Comparison of ENCODE assay signal across 18 mouse cellular contexts in genomic region chrX:52101445-52101844, GRCm38 (mm10).
DNase-seq lines count a peak whose midpoint lies in the region; ATAC-seq and TF ChIP-seq lines count a peak whose summit lies in the region.
"Had no signal": no experiment of that assay in that cellular context is flagged by ENCODE, and none has a peak within 500 bp of the region (broad histone marks: within the 10 kb centered on the region; RNA-seq: fewer than 3 reads in every experiment).

No protein-coding gene starts in this region.

- peaks cover 0 to 29% of the 10 kb centered on the region in 2 experiments; a peak in 2 of 4 replicates for H3K36me3 ChIP-seq in MEL (ENCODE audit: control insufficient read depth in 1 of 2, insufficient read depth in 2 of 2, low read length in 2 of 2)
- H3K36me3 ChIP-seq in liver, embryonic 13.5 days, result no peaks in the 10 kb centered on the region
- H3K36me3 ChIP-seq in forebrain, embryonic 10.5 days (replicated peaks), result peaks cover 14% of the 10 kb centered on the region
- H3K36me3 ChIP-seq: forebrain, embryonic 12.5 days; heart, embryonic 13.5 days; limb, embryonic 15.5 days had no signal

- H3K9me3 ChIP-seq in MEL (replicated peaks; ENCODE audit: insufficient read depth, low read length), result no peaks in the 10 kb centered on the region
- H3K9me3 ChIP-seq in liver, embryonic 13.5 days (replicated peaks), result no peaks in the 10 kb centered on the region
- no peaks in the 10 kb centered on the region for H3K9me3 ChIP-seq in forebrain, embryonic 10.5 days
- H3K9me3 ChIP-seq: forebrain, embryonic 12.5 days; heart, embryonic 13.5 days; limb, embryonic 15.5 days had no signal

- no peak for TF ChIP-seq CTCF in MEL (IDR thresholded peaks at IDR 0.05 in 2 of 3, conservative IDR thresholded peaks at IDR 0.05 in 1 of 3; ENCODE audit: control insufficient read depth in 1 of 3, insufficient read depth in 1 of 3, low read depth in 2 of 3, low read length in 3 of 3, poor library complexity in 1 of 3, severe bottlenecking in 1 of 3)

- WGBS in liver, embryonic 13.5 days (ENCODE audit: insufficient replicate concordance), result 28% methylated on average over 6 of the region's 6 CpGs
- WGBS in forebrain, embryonic 10.5 days, result 88% methylated on average over 6 of the region's 6 CpGs

- no peak for TF ChIP-seq POLR2A in MEL (IDR thresholded peaks at IDR 0.05; ENCODE audit: control insufficient read depth in 1 of 2, insufficient read depth in 1 of 2, low read depth in 1 of 2, low read length in 2 of 2, poor library complexity in 1 of 2)

- H3K4me2 ChIP-seq in liver, embryonic 13.5 days, result peak overlapping the region; percentile 25
- H3K4me2 ChIP-seq: forebrain, embryonic 12.5 days; heart, embryonic 13.5 days; limb, embryonic 15.5 days had no signal

- H3K27me3 ChIP-seq in MEL (ENCODE audit: control insufficient read depth in 1 of 2, insufficient read depth in 2 of 2, low read length in 2 of 2), result no peaks in the 10 kb centered on the region
- H3K27me3 ChIP-seq in liver, embryonic 13.5 days, result no peaks in the 10 kb centered on the region
- no peaks in the 10 kb centered on the region for H3K27me3 ChIP-seq in forebrain, embryonic 10.5 days (ENCODE audit: poor library complexity, severe bottlenecking)
- H3K27me3 ChIP-seq: forebrain, embryonic 12.5 days; heart, embryonic 13.5 days; limb, embryonic 15.5 days had no signal

- peak; percentile 78 for DNase-seq in MEL (ENCODE audit: low read depth, low spot score)
- DNase-seq in liver, embryonic 13.5 days, result peak; percentile 35
- DNase-seq in forebrain, embryonic 10.5 days (ENCODE audit: extremely low spot score, low spot score), result no peak
- no peak for DNase-seq in left cerebral cortex, postnatal 36 days (ENCODE audit: low spot score in 2 of 2)
- no peak for DNase-seq in heart, postnatal 14 days
- DNase-seq: cerebellum, postnatal 14 days; embryo, embryonic 11 days; gastrocnemius, adult 2 months; kidney, adult 11 months; layer of hippocampus, postnatal 36 days; lung, postnatal 10 days; right cerebral cortex, postnatal 14 days had no signal

- peaks cover 6 to 35% of the 10 kb centered on the region in 2 experiments for H3K4me1 ChIP-seq in MEL (ENCODE audit: control insufficient read depth in 1 of 2, insufficient read depth in 2 of 2, low read length in 2 of 2)
- peaks cover 34% of the 10 kb centered on the region for H3K4me1 ChIP-seq in liver, embryonic 13.5 days (replicated peaks)
- no peaks in the 10 kb centered on the region; the same call in 1 of the 2 replicates for H3K4me1 ChIP-seq in forebrain, embryonic 10.5 days
- H3K4me1 ChIP-seq: forebrain, embryonic 12.5 days; limb, embryonic 15.5 days had no signal

- no peaks in the 10 kb centered on the region for H3K79me2 ChIP-seq in MEL (ENCODE audit: control insufficient read depth, insufficient read depth, low read length, poor library complexity)

- H3K9ac ChIP-seq in MEL (ENCODE audit: control insufficient read depth, low read depth, low read length, poor library complexity, severe bottlenecking), result no peak overlapping the region
- no peak overlapping the region for H3K9ac ChIP-seq in liver, embryonic 13.5 days
- H3K9ac ChIP-seq: forebrain, embryonic 12.5 days; heart, embryonic 13.5 days; limb, embryonic 15.5 days had no signal

- TF ChIP-seq EP300 in MEL (IDR thresholded peaks at IDR 0.05; ENCODE audit: low read depth in 1 of 2, low read length in 2 of 2), result peak; percentile 91 to 95

- TF ChIP-seq RAD21 in MEL (IDR thresholded peaks at IDR 0.05; ENCODE audit: low read depth, low read length), result no peak

- intact Hi-C loops in left cerebral cortex, postnatal 36 days (cut with DNase I), result no loop called here
- intact Hi-C loops in heart, postnatal 14 days (cut with DNase I), result no loop called here

- H3K4me3 ChIP-seq in MEL (ENCODE audit: control insufficient read depth in 1 of 2, insufficient read depth in 1 of 2, low read depth in 2 of 2, low read length in 2 of 2), result peak overlapping the region in 1 of 2 experiments; percentile 3; a peak in 1 of 4 replicates
- no peak overlapping the region for H3K4me3 ChIP-seq in liver, embryonic 13.5 days (replicated peaks)
- H3K4me3 ChIP-seq in forebrain, embryonic 10.5 days, result no peak overlapping the region
- H3K4me3 ChIP-seq: forebrain, embryonic 12.5 days; gastrocnemius, adult 2 months; heart, embryonic 13.5 days; limb, embryonic 15.5 days had no signal

- peak; percentile 58; the same call in 1 of the 2 replicates for ATAC-seq in common myeloid progenitor, adult 5-6 weeks (replicated peaks; ENCODE audit: low read depth, poor library complexity, severe bottlenecking)
- peak; percentile 86 for ATAC-seq in liver, embryonic 13.5 days (ENCODE audit: low read depth)
- peak; percentile 92 for ATAC-seq in megakaryocyte-erythroid progenitor cell, adult 5-6 weeks (replicated peaks; ENCODE audit: low FRiP score, low TSS enrichment, poor library complexity, severe bottlenecking)

- peak overlapping the region; percentile 93 for H3K27ac ChIP-seq in MEL (ENCODE audit: control insufficient read depth, low read depth, low read length)
- peak overlapping the region; percentile 80 for H3K27ac ChIP-seq in liver, embryonic 13.5 days
- no peak overlapping the region for H3K27ac ChIP-seq in forebrain, embryonic 10.5 days
- H3K27ac ChIP-seq: forebrain, embryonic 12.5 days; gastrocnemius, adult 2 months; heart, embryonic 13.5 days; kidney, postnatal 0 days; limb, embryonic 15.5 days had no signal

TF ChIP-seq in MEL, 35 proteins besides CTCF, POLR2A, EP300 and RAD21:
- TF ChIP-seq RCOR1 (IDR thresholded peaks at IDR 0.05; ENCODE audit: low read depth, low read length), result 0 out of 2 replicates have a peak, but pooled peaks have one; percentile 41
- TF ChIP-seq ZC3H11A (IDR thresholded peaks at IDR 0.05; ENCODE audit: low read depth, low read length), result no peak
- no peak for TF ChIP-seq MAFK (IDR thresholded peaks at IDR 0.05; ENCODE audit: borderline replicate concordance, low read depth, low read length)
- peak; percentile 87 for TF ChIP-seq BHLHE40 (IDR thresholded peaks at IDR 0.05; ENCODE audit: borderline replicate concordance, low read depth, low read length)
- peak; percentile 86 for TF ChIP-seq TAL1 (IDR thresholded peaks at IDR 0.05; ENCODE audit: low read length)
- no peak for TF ChIP-seq POLR2AphosphoS5 (IDR thresholded peaks at IDR 0.05; ENCODE audit: borderline replicate concordance, low read depth, low read length)
- TF ChIP-seq MYC (IDR thresholded peaks at IDR 0.05; ENCODE audit: low read depth, low read length), result no peak
- TF ChIP-seq MYB (IDR thresholded peaks at IDR 0.05; ENCODE audit: low read depth, low read length), result peak; percentile 94
- TF ChIP-seq E2F4 (IDR thresholded peaks at IDR 0.05; ENCODE audit: borderline replicate concordance, low read depth, low read length), result no peak
- peak; percentile 75 for TF ChIP-seq ZNF384 (IDR thresholded peaks at IDR 0.05; ENCODE audit: low read depth, low read length)
- no peak for TF ChIP-seq GABPA (IDR thresholded peaks at IDR 0.05; ENCODE audit: low read depth, low read length)
- no peak for TF ChIP-seq NELFE (IDR thresholded peaks at IDR 0.05; ENCODE audit: low read depth, low read length)
- no peak for TF ChIP-seq SMC3 (IDR thresholded peaks at IDR 0.05; ENCODE audit: low read depth, low read length)
- TF ChIP-seq ZMIZ1 (IDR thresholded peaks at IDR 0.05; ENCODE audit: low read depth, low read length), result no peak
- TF ChIP-seq CHD1 (IDR thresholded peaks at IDR 0.05; ENCODE audit: low read depth, low read length), result no peak
- no peak for TF ChIP-seq USF2 (IDR thresholded peaks at IDR 0.05; ENCODE audit: borderline replicate concordance in 1 of 2, insufficient read depth in 1 of 2, low read depth in 1 of 2, low read length in 2 of 2)
- TF ChIP-seq GATA1 (IDR thresholded peaks at IDR 0.05; ENCODE audit: low read depth, low read length), result peak; percentile 81
- no peak for TF ChIP-seq KAT2A (conservative IDR thresholded peaks at IDR 0.05; ENCODE audit: low read depth, low read length)
- TF ChIP-seq HCFC1 (IDR thresholded peaks at IDR 0.05; ENCODE audit: low read depth, low read length), result no peak
- peak; percentile 53; the same call in 1 of the 2 replicates for TF ChIP-seq MAX (IDR thresholded peaks at IDR 0.05; ENCODE audit: low read length)
- peak; percentile 61; the same call in 1 of the 2 replicates for TF ChIP-seq ETS1 (IDR thresholded peaks at IDR 0.05; ENCODE audit: low read depth, low read length)
- TF ChIP-seq ZKSCAN1 (IDR thresholded peaks at IDR 0.05; ENCODE audit: low read depth, low read length), result no peak
- peak; percentile 9; the same call in 1 of the 2 replicates for TF ChIP-seq MXI1 (IDR thresholded peaks at IDR 0.05; ENCODE audit: low read depth, low read length)
- no peak for TF ChIP-seq TBP (IDR thresholded peaks at IDR 0.05; ENCODE audit: low read depth, low read length)
- TF ChIP-seq POLR2AphosphoS2 (IDR thresholded peaks at IDR 0.05; ENCODE audit: low read length), result no peak
- TF ChIP-seq TCF12 (IDR thresholded peaks at IDR 0.05; ENCODE audit: low read depth, low read length), result peak; percentile 88
- peak; percentile 63 for TF ChIP-seq SIN3A (IDR thresholded peaks at IDR 0.05; ENCODE audit: low read length)
- TF ChIP-seq JUND (IDR thresholded peaks at IDR 0.05; ENCODE audit: low read depth, low read length), result no peak
- TF ChIP-seq UBTF (IDR thresholded peaks at IDR 0.05; ENCODE audit: borderline replicate concordance, insufficient read depth, low read depth, low read length), result no peak
- TF ChIP-seq USF1 (IDR thresholded peaks at IDR 0.05; ENCODE audit: low read depth, low read length), result no peak
- no peak for TF ChIP-seq CHD2 (IDR thresholded peaks at IDR 0.05; ENCODE audit: low read length)
- TF ChIP-seq MEF2A (IDR thresholded peaks at IDR 0.05; ENCODE audit: extremely low read depth, insufficient replicate concordance, low read depth, low read length, poor library complexity, severe bottlenecking), result no peak

Comparison
In these comparisons a context has a peak if more than half of its experiments do, and no peak if none do; other contexts are left out.
1. DNase-seq: peak in MEL (single experiment) and liver, embryonic 13.5 days (single experiment); none in forebrain, embryonic 10.5 days (single experiment), left cerebral cortex, postnatal 36 days (0 of 2) and heart, postnatal 14 days (0 of 2).
2. Peak in every context shown above with its lines, with median percentiles within 50 percentile points of each other: ATAC-seq.